Mouse (Mus musculus) gastrocnemius, postnatal 4 days (tissue): ENCODE measurements around the gene Fgf15. TPM values are rescaled to one million over a fixed set of nuclear protein-coding genes. Genes with fewer than 3 reads are reported as not detected.

ENCODE experiments used
- DNase-seq, 2 experiments: peaks; one replicate each; pipeline ENCODE4 v3.0.0; 2021 to 2022; ENCODE audit warnings: low spot score in 2 of 2, mixed read lengths in 2 of 2
- long read RNA-seq, 2 experiments: library from polyadenylated mRNA; stranded (forward); transcript quantifications; one replicate each; pipeline ENCODE4 v2.0.0; 2021
- total RNA-seq, 2 experiments: library from RNA; stranded (reverse); gene quantifications; 2 replicates each; pipeline ENCODE4 v1.2.3; 2021

Fgf15 gene
- total RNA-seq, result not detected
- long read RNA-seq, experiment 1, result 0 reads
- long read RNA-seq, experiment 2, result 0 reads

DNA sequence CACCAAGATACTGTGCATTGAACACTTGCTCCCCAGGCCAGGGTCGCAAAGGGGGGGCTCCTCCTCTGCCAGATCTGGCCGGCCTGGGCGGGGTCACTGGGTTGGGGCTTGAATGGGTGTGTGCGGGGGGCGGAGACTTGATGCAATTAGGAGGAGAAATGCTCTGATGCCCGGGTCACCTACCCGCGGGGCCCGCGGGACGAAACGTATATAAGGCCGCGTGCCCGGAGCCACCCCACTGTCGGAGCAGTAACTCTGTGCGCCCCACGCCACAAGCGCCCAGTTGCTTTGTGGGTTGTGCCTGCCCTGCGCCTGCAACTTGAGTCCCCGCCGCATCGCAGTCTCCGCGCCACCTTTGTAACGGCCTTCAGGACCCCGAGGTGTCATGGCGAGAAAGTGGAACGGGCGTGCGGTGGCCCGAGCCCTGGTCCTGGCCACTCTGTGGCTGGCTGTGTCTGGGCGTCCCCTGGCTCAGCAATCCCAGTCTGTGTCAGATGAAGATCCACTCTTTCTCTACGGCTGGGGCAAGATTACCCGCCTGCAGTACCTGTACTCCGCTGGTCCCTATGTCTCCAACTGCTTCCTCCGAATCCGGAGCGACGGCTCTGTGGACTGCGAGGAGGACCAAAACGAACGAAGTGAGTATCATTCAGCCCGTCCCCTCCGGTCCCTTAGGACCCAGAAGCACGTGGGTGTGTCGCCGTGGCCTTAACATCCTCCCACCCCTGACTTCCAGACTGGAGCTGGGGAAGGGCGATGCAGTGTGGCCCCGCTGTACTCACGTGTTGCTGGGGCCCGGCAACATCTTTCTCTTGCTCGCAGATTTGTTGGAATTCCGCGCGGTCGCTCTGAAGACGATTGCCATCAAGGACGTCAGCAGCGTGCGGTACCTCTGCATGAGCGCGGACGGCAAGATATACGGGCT is at the start of gene Fgf15:
Gene Fgf15 (plus strand): TSS at position 238 of the 925 bp plus-strand sequence.
- DNase-seq, result no peak

DNA sequence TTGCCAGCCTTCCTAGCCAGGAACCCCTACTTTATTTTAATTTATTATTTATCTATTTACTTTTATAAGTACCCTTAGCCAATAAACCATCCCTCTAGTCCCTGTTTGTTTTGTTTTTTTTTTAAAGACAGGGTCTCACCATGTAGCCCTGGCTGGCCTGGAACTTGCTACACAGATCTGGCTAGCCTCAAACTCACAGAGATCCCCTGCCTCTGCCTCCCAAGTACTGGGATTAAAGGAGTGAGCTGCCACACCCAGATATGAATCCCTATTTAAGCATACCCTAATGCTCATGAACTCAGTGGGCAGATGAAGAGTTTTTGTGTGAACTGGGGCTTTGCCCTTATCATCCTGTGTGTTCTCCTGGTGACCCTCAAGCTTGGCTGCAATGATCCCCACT is 49.3 kb upstream of the Fgf15 start, which contains the start of gene Fgf4:
Gene Fgf4 (plus strand): TSS at position 301 of the 400 bp plus-strand sequence.
- no peak for DNase-seq

GRCm38 (mm10) chr7:144851321-144851720 is 45.0 kb upstream of the Fgf15 start:
- DNase-seq, result no peak

DNA sequence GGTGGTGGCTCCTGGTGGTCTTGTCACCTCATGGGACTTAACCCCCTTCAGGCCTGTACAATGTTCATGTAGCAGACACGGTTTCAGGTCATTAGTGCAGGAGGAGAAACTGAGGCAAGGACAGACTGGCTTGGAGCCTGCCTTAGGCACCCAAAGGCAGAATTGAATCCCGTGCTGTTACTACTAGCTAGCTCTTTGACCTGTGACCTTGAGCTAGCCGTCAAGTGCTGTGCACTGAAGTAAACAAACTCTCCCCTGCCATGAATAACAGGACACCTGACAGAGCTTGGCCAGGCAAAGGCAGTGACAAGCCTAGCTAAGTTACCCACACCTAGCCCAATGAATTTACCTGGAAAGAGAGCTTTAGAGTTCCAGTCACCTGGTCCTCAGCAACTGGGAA is 41.4 kb upstream of the Fgf15 start:
- no peak for DNase-seq

- DNase-seq, result no peak
These were observed 39.2 kb upstream of the Fgf15 start for GRCm38 (mm10) chr7:144857158-144857557.

- DNase-seq, result no peak
These were observed 38.4 kb upstream of the Fgf15 start for GRCm38 (mm10) chr7:144857826-144858342.

DNA sequence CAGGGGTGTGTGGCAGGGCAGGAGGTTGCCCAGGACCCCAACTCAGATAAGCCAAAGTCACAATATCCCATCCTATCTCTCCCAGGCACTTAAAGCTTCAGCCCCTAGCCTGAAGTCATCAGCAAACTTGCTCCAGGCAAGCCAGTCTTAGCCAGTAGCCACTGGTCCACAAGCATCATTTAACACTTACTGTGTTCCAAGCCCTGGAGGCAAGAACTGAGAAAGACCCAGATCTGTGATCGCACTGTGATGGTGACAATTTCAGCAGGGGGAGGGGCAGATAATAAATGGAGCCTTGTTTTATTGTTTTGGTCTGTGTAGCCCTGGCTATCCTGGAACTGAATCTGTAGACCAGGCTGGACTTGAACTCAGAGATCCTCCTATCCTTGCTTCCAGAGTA is 37.6 kb upstream of the Fgf15 start:
- no peak for DNase-seq

- no peak for DNase-seq
These were observed 35.1 kb upstream of the Fgf15 start for GRCm38 (mm10) chr7:144861056-144861768.

DNA sequence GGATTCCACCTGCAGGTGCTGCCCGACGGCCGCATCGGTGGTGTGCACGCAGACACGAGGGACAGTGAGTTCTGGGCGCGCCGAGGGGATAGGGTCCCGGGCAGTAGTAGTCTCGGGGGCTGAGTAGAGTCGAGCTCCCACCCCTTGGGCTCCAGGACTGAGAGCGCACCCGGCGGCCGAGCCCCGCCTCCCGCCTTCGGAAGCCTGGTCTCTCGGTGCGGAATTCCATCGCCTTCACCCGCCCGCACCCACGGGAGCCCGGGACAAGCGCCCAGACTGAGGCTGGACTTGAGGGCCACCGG is 34.6 kb upstream of the Fgf15 start:
- DNase-seq, result no peak

GRCm38 (mm10) chr7:144862126-144862525 is 34.2 kb upstream of the Fgf15 start:
- DNase-seq, result no peak

DNA sequence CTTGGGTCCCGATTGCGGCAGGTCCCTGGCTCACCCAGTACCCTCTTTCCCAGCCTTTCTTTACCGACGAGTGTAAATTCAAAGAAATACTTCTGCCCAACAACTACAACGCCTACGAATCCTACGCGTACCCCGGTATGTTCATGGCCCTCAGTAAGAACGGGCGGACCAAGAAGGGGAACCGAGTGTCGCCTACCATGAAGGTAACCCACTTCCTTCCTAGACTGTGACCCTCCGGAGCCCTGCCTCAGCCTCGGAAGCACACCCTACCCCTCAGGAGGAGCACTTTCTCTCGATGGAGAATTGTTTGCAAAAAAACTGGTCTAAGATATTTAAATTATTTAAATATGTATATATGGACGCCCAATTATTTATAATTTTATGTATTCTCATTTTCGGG is 33.6 kb upstream of the Fgf15 start:
- no peak for DNase-seq

- DNase-seq, result no peak
These were observed 33.1 kb upstream of the Fgf15 start for GRCm38 (mm10) chr7:144863196-144863595.

DNA sequence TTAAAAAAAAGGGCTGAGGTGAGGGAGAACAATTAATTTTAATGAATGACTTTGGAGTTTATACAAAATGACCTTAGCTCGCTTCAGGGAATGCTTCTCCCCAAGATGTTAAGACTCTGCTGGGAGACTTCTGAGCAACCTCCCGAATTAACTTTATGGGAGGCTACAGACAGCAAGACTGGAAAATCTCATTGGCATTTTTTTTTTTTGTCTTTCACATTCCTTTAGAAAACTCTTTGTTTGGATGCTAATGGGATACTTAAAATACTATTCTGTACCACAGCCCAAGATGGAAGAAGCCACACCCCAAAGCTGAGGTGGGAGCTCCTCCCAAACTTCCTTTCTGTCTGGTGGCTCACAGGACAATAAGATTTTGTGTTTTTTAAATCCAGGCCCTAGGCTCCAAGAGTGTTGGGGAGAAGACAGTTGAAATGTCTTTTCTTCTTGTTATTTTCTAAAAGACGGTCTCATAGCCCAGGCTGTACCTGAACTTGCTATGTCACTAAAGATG is 32.1 kb upstream of the Fgf15 start:
- DNase-seq, result no peak

DNA sequence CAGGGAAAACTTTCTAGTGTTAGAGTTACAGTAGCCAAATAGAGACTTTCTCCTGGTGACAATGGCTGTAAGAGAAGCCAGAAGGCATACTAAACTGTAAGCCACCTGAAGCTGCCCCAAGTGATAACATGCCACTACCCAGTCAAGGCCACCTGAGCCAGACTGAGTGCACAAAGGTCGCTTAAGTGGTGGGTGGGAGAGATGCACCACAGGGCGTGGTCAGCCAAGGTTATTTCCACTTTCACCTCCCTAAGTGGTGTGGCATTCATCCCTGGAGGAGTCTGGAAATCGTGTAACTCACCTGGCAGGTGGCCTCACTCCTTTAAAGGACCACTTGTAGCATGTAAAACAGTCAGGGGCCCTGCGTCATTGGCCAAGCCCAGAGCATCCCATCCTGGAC is 29.2 kb upstream of the Fgf15 start:
- DNase-seq, result no peak

- DNase-seq, result no peak
These were observed 28.7 kb upstream of the Fgf15 start for GRCm38 (mm10) chr7:144867602-144868001.

DNA sequence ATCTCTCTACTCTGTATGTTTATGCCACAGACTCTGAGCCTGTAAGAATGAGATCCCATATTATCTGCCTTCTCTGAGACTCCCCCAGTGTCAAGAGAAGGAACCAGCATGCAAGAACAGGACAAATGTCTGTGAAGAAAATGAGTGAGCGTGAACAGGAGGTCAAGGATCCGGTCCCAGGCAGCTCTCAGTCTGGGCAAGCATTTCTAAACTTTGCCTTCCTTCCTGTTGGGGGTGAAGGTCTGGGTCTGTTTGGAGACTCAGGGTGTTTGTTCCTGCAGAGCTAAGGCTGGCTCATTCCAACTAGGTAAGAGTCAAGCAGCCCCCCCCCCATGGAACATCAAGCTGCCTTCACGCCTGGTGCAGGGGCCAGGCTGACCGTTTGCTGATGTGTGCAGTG is 23.9 kb upstream of the Fgf15 start:
- DNase-seq, result no peak

GRCm38 (mm10) chr7:144873160-144873559 is 23.2 kb upstream of the Fgf15 start:
- no peak for DNase-seq

DNA sequence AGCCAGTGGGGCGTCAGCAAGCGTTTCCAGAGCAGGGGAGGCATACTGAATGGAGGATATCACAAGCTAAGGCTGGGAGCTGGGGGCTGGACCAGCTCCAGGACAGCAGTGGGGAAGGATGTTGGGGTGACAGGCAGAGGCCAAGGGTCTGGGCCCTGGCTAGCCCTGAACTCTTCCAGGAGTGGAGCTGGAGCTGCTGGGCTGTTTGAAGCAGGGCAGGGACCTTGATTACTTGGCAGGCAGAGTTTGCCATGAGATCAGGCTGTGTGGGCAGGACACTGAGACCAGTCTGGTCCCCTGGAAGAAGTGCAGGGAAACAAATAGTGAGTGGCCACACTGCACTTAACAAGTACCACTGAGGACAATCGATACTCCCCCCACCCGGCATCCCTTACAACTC is 22.1 kb upstream of the Fgf15 start:
- DNase-seq, result no peak

- no peak for DNase-seq
These were observed 17.9 kb upstream of the Fgf15 start for GRCm38 (mm10) chr7:144878401-144878800.

- DNase-seq, result no peak
These were observed 13.2 kb upstream of the Fgf15 start for GRCm38 (mm10) chr7:144883106-144883505.

DNA sequence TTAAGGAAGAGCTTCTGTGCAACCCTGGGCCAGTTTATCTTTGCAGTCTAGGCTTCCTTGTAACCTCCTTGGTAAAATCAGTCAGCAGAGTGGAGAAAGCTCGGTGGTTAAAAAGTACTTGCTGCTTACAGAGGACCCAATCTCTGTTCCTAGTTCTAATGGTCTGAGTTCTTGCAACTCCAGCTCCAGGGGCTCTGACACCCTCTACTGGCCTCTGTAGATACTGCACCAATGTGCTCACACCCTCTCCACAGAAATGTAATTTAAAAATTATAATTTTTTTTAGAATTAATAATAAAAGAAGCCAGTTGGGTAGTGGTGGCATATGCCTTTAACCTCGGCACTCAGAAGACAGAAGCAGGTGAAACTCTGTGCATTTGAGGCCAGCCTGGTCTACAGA is 8.7 kb upstream of the Fgf15 start:
- no peak for DNase-seq
